Mouse (Mus musculus): ENCODE data around the gene Tex33. TPM values are rescaled to one million over a fixed set of nuclear protein-coding genes. Genes with fewer than 3 reads are reported as not detected.

Gene Tex33
- total RNA-seq, 2 experiments from 2014 or later: not detected

GRCm38 (mm10) chr15:78420395-78420794 is 24.7 kb upstream of the Tex33 start:
- intact Hi-C loops (cut with DNase I): loop anchor here (5.0 kb wide), 1 partner anchor 238 kb away; no protein-coding TSS in a partner anchor
- no peak for DNase-seq

DNA sequence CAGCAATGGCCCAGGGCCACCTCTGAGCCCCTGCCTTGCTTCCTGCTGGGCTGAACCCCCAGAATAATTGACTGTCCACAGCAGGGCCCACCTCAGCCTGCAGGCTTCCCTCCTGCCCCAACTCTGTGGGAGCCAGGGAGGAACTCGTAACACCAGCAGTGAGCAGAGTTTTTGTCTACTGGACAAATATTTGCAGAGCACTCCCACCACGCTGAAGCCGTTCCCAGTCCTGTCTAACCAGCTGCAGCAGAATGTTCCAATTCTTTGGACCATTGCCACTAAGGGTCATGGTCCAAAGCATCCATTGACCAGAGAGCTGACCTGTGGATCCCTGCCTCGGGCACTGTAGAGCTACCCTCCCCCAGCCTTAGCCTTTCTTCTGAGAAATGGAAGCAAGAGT is 21.2 kb upstream of the Tex33 start:
- intact Hi-C loops (cut with DNase I): no loop called here
- no peak for DNase-seq

DNA sequence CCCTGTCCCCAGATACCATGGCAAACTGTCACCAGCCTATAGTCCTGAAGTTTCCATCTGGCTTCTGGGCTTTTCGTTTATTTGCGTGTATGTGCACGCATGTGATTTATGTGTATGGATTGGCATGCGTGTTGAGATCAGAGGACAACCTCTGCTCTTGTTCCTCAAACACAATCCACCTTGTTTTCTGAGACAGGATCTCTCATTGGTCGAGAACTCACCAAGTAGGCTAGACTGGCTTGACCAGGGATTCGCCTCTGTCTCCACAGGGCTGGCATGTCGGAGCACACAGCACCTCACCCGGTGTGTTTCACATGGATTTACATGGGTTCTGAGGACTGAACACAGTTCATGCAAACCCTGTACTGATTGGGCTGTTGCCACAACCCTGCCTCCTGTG is 18.4 kb upstream of the Tex33 start:
- no peak for DNase-seq
- intact Hi-C loops (cut with DNase I): no loop called here

DNA sequence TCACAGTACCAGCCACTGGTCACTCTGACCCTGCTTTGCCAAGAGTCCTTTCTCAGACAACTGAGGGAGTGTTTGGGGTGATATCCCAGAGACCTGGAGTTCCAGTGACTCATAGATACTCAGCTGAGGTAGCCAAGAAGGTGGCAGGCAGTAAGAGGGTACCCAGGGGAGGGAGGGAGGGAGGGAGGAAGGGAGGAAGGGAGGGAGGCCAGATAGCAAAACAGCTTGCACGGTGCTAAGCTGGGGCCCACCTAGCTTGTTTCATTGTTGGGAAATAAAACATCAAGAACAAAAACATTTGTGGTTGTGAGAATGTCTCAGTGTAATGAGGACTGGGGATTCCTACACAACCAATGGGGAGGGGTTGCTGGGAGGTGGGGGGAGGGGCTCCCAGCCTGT is 18.0 kb upstream of the Tex33 start:
- intact Hi-C loops (cut with DNase I): no loop called here
- DNase-seq: no peak

- intact Hi-C loops (cut with DNase I): no loop called here
- DNase-seq: no peak
Observed at GRCm38 (mm10) chr15:78413083-78413718, 17.5 kb upstream of the Tex33 start.

- no peak for DNase-seq
- intact Hi-C loops (cut with DNase I): no loop called here
Observed at GRCm38 (mm10) chr15:78409570-78410052, 13.9 kb upstream of the Tex33 start.

DNA sequence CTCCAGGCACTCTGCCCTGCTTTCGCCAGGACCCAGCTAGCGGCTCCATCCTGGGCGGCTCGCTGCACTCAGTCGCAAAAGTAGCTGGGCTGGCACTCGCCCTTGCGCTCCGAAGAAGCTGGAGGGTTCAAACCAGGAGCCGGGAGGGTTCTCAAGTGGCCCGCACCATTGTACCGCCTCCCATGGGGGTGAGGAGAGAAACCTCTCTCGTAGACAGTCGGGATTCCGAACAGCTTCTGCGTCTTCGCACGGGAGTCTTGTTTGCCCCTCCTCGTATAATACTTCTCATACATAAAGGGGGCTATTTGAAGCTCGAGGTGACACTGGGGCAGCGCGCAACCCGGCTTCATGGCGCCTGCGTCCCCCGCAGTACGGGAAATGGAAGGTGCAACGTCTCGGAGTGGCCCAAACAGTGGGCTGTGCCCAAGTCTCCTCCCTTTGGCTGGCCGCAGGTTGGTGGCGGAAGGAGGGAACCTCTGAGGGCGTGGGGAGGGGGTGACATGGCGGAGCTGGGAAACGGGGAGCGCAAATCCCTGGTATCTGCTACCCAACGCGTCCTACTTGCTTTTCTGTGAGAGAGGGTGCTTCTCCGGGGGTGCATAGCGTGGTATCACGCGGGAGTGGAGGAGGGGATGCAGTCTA is 10.7 kb upstream of the Tex33 start, which contains the start of gene Mpst:
Mpst (plus strand) TSS at position 124 of the 642 bp plus-strand sequence.
- peak; percentile 89 to 91 for DNase-seq
- intact Hi-C loops (cut with DNase I): loop anchor here (2.0 kb wide), 1 partner anchor 20 kb away; no protein-coding TSS in a partner anchor

- intact Hi-C loops (cut with DNase I): loop anchor here (2.0 kb wide), 1 partner anchor 21 kb away; no protein-coding TSS in a partner anchor
Observed at GRCm38 (mm10) chr15:78405517-78406211, 10.0 kb upstream of the Tex33 start, which contains the start of gene Tst. TSS of gene Tst (minus strand) at chr15:78405907.

GRCm38 (mm10) chr15:78405098-78405497 is 9.4 kb upstream of the Tex33 start:
- intact Hi-C loops (cut with DNase I): no loop called here
- DNase-seq: no peak

More at GRCm38 (mm10) chr15:78405517-78406211, 10.0 kb upstream of the Tex33 start, which contains the start of gene Tst:
- peak; percentile 79 to 86 for DNase-seq

GRCm38 (mm10) chr15:78403896-78404295 is 8.2 kb upstream of the Tex33 start:
- DNase-seq: peak; percentile 47 to 66
- intact Hi-C loops (cut with DNase I): no loop called here

DNA sequence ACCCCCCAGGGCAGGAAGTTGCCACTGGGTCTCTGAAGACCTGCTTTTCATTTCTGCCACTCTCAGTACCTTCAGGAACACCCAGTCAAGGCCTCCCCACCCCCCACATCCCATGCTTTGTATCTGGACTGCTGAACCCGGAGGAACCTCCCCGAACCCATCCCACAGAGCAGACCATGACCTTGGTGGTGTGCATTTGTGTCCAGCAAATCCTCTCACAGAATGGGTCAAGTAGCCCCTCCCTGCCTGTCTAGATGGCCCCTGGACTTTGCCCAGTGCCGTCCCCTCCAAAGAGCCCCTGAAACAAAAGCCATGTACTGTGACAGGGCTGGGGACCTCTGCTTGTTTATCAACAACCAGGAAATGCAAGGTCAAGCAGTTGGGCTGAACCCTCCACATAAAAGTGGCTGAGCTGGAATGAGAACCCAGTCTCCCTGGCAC is 7.6 kb upstream of the Tex33 start:
- intact Hi-C loops (cut with DNase I): no loop called here
- DNase-seq: no peak

DNA sequence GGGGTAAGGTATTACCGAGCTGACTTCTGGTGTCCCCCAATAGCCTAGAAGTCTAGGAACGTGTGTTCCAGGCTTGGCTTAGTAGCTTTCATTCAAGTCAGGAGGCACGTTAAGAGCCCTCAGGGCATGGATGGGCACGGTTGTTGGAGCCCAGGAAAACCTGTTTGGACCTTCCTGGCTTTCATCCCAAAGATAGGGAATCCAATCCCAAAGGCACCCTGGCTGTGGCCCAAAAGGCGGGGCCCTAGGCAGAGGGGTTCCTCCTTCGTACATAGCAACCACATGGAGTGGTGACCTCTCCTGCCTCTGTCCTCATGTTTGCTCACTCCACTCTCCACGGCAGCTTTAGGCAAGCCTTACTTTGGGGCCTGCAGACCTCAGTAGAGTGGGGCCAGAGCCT is 6.7 kb upstream of the Tex33 start:
- intact Hi-C loops (cut with DNase I): no loop called here
- DNase-seq: peak; percentile 24 to 42

DNA sequence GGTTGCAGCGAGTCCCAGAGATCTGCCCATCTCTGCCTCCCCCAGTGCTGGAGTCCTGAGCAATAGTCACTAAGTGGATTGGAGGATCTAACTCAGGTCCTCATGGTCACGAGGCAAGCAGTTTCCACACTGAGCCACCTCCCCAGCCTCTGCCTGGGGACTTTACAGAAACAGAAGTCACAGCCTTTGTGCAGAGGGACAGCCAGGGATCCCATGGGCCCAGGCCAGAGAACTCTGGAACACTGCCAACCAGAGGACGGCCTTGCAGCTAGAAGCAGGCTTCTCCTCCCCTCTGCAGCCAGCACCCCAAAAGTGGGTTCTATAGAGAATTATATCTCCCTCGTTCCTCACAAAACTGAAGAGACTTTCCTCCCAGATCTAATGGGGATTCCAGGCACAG is 6.2 kb upstream of the Tex33 start:
- intact Hi-C loops (cut with DNase I): loop anchor here (2.0 kb wide), 1 partner anchor 21 kb away; no protein-coding TSS in a partner anchor
- DNase-seq: peak; percentile 77 to 85

DNA sequence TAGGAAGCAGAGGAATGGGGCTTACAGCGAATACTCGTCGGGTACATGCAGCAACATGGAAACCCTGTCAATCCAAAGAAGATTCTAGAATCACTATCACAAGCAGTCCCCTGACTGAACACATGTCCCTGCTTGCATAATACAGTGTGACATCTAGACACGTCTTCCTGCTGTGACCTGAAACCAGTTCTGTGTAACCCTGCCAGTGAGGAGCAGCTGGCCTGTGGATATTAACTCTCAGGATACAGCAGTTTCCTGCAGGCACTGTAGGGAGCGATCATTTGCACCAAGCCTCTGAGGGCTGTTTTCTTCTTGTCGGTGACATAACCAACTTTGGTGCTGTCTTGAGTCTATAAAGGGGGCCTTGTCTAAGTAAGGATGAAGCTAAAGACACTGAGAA is 5.6 kb upstream of the Tex33 start:
- DNase-seq: no peak
- intact Hi-C loops (cut with DNase I): loop anchor here (2.0 kb wide), 1 partner anchor 21 kb away; no protein-coding TSS in a partner anchor

GRCm38 (mm10) chr15:78390855-78391254 is 4.9 kb downstream of the Tex33 start:
- intact Hi-C loops (cut with DNase I): no loop called here
- DNase-seq: no peak

GRCm38 (mm10) chr15:78385564-78385963 is 10.1 kb downstream of the Tex33 start:
- DNase-seq: no peak
- intact Hi-C loops (cut with DNase I): no loop called here

- intact Hi-C loops (cut with DNase I): no loop called here
Observed at GRCm38 (mm10) chr15:78384220-78385116, 11.2 kb downstream of the Tex33 start.

DNA sequence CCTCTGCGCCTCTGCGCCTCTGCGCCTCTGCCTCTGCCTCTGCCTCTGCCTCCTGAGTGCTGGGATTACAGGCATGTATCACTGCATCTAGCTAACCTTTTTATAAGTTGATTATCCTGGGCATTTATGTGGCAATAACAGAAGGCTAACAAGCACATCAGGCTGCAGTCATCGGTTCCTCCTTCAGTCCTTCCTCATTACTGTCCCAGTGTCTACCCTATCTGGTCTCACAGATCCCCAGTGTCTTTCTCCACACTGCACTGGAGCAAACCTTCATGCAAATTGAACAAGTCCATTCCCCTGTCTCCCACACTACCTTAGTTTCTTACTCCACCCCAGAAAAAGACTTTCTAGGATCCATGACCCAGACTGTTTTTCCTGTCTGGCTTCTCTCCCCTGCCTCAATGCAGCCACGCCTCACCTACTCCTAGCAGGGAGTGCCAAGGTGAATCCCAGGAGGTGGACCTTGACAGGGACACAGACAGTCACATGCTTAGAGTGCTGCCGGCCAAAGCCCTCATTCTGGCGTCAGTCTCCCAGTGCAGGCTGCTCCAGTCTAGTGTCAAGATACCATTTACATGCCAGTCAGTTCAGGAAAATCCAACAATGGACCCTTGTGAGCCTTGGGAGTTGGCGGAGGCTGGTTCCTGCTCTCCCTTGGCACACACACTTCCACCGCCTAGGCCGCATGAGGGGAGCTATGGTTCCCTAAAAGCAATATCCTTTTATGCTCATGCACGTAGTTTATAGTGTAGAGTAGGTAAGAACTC is 12.1 kb downstream of the Tex33 start:
- peak; percentile 16 to 33 for DNase-seq
- intact Hi-C loops (cut with DNase I): no loop called here

More at GRCm38 (mm10) chr15:78384220-78385116, 11.2 kb downstream of the Tex33 start:
- DNase-seq: no peak

- DNase-seq: no peak
- intact Hi-C loops (cut with DNase I): no loop called here
Observed at GRCm38 (mm10) chr15:78382115-78382514, 13.6 kb downstream of the Tex33 start.

Data from heart, postnatal 14 days (tissue).